Mouse (Mus musculus) spleen, postnatal 4 days (tissue): ENCODE measurements around the gene Vmn1r204.
"Not testable (repeated sequence)": the region's sequence is repeated elsewhere in the genome, so short reads cannot be mapped to it uniquely, and the experiment has no call there.

Experiments
- DNase-seq, 2 experiments: peaks; one replicate each; pipeline ENCODE4 v3.0.0; 2022; ENCODE audit warnings: low spot score in 2 of 2

Vmn1r204 gene

GRCm38 (mm10) chr13:22552898-22553297, at the start of gene Vmn1r204:
Gene Vmn1r204, plus strand, starts transcription at chr13:22553198.
- DNase-seq, result not testable (repeated sequence)

- DNase-seq, result no peak
Observed at GRCm38 (mm10) chr13:22505281-22505680, 47.7 kb upstream of the Vmn1r204 start, which contains the start of gene Vmn1r202. Gene Vmn1r202, minus strand, starts transcription at chr13:22505381.

- no peak for DNase-seq
Observed at GRCm38 (mm10) chr13:22517814-22518213, 35.2 kb upstream of the Vmn1r204 start, which contains the start of gene Vmn1r203. Gene Vmn1r203, plus strand, starts transcription at chr13:22518114.

GRCm38 (mm10) chr13:22574911-22575310, 21.9 kb downstream of the Vmn1r204 start:
- not testable (repeated sequence) for DNase-seq

- DNase-seq, result not testable (repeated sequence)
Observed at GRCm38 (mm10) chr13:22583336-22583735, 30.3 kb downstream of the Vmn1r204 start.

GRCm38 (mm10) chr13:22592900-22593299, 39.9 kb downstream of the Vmn1r204 start, which contains the start of gene Vmn1r205:
Gene Vmn1r205, minus strand, starts transcription at chr13:22593000.
- no peak for DNase-seq
